Mouse (Mus musculus) lung, postnatal 36 days (tissue): Measurements from ENCODE around the gene Plekha5.

Source experiments
- DNase-seq: peaks from one replicate; pipeline ENCODE4 v3.0.0; 2022; ENCODE audit warnings: mixed read lengths

The Plekha5 gene

DNA sequence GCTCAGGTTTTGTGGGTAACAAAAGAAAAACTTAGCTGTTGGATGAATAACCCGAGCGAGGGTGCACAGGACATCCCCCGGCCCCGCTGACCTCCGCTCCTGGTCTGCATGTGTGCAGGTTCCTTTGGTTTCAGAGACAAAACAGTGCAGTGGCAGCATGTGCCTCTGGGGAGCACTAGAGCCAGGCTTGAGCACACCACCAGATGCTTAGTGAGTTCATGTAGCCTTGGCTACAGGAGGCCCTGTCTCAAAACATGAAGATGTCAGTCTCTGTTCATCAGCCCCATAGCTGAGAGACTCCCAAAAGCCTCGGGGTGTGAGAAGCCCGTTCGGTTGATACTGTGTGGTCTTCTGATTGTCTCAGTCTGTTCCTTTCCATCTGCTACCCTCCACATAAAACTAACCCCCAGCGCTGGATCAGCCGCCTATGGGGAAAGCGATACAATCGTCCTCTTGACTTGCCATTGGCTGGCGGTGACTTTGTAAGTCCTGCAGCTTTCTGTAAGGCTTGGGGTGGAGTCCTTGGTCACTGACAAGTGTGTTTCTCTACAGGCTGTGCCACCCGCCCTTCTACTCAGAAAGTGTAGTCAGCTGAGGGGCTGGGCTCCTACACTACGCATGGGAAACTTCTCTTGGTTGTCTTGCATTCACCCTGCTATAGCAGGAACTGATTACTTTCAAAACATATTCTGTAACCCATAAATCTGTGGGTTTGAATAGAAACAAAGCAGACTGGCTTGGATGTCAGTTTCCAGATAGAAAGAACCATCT is 32.7 kb downstream of the Plekha5 start:
- no peak for DNase-seq

DNA sequence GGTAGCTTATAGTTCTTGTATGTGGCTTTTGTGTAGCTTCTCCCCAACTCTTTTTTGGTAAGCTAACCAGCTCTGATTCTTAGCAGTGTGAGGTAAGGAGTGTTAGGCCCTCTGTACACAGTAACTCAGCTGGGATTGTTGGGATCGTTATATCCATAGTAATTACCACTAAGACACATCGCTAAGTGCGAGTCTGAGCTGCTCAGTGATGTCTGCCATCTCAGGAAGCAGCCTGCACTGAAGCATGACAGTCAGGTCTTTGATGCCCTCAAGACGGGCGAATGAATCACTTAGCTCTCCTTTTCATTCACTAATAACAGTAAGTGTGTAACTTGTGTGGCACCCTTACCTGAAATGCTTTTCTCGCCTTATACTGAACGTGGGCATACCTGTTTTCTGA is 36.5 kb downstream of the Plekha5 start:
- DNase-seq = no peak

GRCm38 (mm10) chr6:140464818-140465217 is 41.0 kb downstream of the Plekha5 start:
- DNase-seq = no peak

DNA sequence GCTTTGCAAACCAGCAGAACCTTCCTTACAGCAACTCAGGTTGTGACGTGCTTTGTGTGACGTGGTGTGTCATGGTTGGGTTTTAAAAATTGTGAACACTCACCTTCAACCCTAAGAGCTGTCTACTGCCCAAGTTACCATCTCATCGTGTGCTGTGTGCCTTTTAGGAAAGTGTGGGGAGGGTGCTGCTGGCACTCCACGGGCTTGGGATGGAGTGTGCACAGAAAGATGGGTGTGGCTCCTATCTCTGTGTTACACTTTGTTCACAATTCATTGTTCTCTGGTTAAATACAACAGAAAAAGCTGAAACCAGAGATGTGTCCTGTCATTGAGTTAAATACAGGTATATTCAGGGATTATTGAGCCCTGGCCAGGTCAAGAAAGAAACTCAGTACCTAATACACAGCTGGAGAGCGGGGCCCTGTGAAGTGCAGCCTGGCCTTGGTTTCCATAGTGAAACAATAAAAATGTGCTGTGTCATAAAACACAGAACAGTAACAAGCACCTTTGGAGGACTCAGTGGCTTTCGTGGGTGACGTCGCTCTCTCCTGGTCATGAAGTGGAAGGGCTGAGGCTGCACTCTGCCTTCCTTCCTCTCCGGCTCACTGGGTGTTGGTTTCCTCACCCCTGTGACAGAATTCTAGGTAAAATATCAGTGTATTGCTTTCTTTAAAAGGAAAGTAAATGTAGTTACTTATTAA is 42.2 kb downstream of the Plekha5 start:
- DNase-seq = peak; percentile 67

GRCm38 (mm10) chr6:140466841-140467240 is 43.0 kb downstream of the Plekha5 start:
- DNase-seq = no peak

DNA sequence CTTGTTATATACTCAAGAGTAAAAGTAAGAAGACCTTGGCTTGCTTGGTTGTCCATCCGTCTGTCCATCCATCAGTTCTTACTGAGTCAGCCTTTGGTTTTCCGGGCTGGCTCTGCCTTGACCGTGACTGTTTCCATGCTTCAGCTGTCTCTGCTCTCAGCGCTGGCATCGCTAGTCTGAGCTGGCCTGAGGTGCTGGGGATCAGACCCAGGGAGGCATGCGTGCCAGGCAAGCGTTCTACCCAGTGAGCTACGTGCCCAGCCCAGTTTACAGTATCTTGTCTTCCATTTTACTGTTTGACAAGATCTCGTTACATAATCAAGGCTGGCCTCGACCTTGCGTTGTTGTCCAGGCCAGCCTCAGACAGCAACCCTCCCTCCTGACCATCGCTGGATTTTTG is 44.0 kb downstream of the Plekha5 start:
- DNase-seq = no peak

GRCm38 (mm10) chr6:140469791-140470190 is 45.9 kb downstream of the Plekha5 start:
- no peak for DNase-seq

DNA sequence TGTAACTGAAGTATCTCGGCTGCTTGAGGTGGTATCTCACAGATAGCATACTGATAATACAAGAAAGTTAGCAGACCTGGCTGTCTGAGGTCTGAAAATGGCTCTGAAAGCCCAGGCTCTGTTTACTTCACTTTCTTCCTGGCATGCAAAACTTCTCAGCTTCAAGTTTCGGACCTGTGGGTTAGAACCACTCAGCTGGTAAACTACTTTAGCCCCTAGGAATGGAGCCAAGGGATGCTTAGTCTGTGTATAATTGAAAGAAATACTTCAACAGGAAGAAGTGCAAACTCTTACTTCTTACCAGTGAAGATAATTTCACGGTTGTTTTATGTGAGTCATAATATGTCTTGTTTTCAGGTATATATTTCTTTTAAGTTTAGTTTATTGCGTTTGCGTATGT is 47.9 kb downstream of the Plekha5 start:
- DNase-seq = no peak

GRCm38 (mm10) chr6:140472345-140472744 is 48.5 kb downstream of the Plekha5 start:
- peak; percentile 90 for DNase-seq

- no peak for DNase-seq
These were observed 51.7 kb downstream of the Plekha5 start for GRCm38 (mm10) chr6:140475393-140476087.

GRCm38 (mm10) chr6:140476981-140477380 is 53.1 kb downstream of the Plekha5 start:
- peak; percentile 45 for DNase-seq

GRCm38 (mm10) chr6:140478031-140478430 is 54.2 kb downstream of the Plekha5 start:
- no peak for DNase-seq

- no peak for DNase-seq
These were observed 55.1 kb downstream of the Plekha5 start for GRCm38 (mm10) chr6:140478943-140479342.

GRCm38 (mm10) chr6:140480425-140481081 is 56.7 kb downstream of the Plekha5 start:
- DNase-seq = no peak

GRCm38 (mm10) chr6:140481701-140482460 is 58.0 kb downstream of the Plekha5 start:
- peak; percentile 81 for DNase-seq

DNA sequence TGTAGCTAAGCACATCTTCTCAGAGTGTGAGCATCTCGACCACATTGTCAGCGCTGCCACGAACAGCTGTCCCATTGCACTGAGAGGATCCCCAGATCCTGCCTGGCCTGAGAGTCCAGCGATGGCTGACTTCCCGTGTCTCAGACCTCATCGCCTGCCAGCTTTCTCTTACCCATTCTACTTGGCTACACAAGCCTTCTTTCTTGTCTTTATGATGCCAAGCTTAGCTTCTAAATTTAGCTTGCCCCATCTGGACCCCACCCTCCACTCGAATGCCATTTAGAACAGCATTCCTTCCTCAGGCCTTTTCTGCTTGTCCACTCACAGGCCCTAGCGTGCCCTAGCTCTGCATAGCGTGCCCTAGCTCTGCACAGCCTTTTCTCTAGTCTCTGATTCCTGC is 60.3 kb downstream of the Plekha5 start:
- peak; percentile 71 for DNase-seq

DNA sequence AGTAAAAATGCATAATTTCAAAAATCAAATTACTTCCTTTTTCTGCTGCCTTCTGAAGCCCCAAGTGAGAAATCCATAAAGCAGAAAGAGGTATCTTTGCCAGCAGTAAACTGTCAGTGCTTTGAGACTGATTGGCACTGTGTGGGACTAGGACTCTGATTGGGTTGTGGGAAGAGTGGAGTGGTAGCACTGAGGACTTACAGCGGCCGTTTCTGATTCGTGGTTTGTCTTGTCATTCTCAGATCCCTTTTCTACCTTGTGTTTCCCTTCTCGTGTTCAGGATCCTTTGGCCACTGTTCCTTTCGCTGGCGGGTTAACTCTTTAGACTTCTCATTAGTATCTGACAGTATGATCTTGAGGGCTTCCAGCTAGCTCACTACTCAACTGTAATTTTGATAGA is 61.8 kb downstream of the Plekha5 start:
- no peak for DNase-seq

DNA sequence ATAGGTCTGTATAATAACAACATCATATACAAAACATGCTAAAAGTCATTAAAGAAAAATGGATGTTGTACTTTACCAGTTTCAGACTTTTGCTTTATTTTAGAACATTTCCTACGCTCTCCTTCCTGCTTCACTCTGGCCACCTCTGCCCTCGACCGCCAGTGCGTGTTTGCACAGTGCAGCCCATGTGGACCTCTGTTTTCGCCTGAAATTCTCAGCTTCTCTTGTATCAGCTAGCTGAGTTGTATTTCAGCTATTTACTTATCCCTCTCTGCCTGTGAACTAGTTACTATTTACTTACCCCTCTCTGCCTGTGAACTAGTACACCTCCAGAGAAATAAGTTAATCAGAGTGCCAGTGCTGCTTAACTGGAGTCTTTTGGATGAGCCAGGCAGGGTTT is 62.8 kb downstream of the Plekha5 start:
- no peak for DNase-seq

DNA sequence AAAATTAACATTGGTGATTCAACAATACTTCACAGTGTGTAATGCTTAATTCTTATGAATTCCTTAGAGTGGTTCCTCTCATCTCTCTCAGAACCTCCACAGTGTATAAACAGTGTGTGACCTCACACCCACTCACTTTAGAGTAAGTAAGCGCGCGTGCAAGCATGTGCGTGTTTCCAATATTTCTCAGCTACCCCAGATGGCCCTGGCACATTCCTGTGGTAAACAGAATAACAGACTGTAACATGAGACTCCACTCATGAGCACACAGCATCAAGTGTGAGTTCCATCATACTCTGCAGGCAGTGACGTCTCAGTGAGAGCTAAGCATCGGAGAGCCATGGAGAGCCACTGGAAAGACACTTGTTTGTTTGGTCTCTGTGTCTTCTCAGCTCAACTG is 63.6 kb downstream of the Plekha5 start:
- DNase-seq = peak; percentile 25

DNA sequence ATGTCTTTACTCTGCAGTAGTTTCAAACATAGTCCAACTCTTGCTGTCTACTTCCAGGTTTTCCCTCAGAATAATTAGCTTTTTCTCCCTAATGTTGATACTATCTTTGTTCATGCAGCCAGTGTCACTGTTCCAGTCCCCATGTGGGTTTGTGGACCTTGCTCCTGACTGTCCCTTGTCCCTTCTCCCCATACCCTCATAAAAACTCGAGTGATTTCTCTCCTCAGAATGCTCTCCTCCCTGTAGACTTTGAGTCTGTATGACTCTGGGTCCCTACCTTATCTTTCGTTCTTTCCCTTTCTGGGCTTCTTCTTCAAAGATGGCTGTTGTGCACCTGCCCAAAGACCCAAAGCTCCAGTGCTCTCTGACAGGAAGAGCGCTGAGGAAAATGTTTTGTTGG is 64.8 kb downstream of the Plekha5 start:
- DNase-seq = no peak

DNA sequence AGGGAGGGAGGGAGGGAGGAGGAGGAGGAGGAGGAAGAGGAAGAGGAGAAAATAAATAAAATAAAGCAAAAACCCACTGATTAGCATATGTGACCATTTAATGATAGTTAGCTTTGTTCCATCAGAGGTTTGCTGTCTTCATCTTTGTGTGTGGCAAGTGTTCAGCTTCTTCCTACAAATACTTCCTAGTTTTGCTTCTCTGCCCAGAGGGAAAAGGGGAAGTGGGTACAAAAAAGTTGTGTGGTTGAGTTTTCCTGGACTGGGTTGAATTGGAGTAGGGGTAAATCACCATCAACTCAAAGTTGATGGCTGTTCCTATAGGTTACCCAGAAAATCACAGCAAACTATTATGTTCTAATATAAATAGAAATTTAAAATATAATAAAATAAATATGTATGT is 65.7 kb downstream of the Plekha5 start:
- DNase-seq = peak; percentile 22

DNA sequence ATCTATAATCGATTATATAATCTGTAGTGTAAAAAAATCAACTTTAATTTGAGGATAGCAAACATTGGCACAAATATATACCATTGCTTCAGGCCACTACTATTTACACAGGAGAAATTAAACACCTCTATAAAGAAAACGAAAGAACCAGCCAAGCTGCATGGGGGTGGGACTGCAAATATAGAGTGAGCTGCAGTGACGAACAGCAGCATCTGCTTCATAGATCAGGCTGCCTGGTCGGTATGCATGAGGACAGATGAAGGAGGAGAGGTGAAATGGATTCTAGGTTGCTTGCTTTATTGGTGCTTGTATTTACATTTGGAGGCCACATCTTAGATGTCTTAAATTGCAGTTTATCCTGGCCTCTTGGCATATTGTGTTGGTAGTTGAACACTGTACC is 66.4 kb downstream of the Plekha5 start:
- DNase-seq = no peak
